Mouse (Mus musculus): ENCODE measurements around the gene Tulp1. TPM values are rescaled to one million over a fixed set of nuclear protein-coding genes. Genes with fewer than 3 reads are reported as not detected.
A peak's percentile ranks its signal among the peaks of the same experiment; 100 is the strongest.

Tulp1 gene
- total and polyA plus RNA-seq, 2 experiments: not detected

DNA sequence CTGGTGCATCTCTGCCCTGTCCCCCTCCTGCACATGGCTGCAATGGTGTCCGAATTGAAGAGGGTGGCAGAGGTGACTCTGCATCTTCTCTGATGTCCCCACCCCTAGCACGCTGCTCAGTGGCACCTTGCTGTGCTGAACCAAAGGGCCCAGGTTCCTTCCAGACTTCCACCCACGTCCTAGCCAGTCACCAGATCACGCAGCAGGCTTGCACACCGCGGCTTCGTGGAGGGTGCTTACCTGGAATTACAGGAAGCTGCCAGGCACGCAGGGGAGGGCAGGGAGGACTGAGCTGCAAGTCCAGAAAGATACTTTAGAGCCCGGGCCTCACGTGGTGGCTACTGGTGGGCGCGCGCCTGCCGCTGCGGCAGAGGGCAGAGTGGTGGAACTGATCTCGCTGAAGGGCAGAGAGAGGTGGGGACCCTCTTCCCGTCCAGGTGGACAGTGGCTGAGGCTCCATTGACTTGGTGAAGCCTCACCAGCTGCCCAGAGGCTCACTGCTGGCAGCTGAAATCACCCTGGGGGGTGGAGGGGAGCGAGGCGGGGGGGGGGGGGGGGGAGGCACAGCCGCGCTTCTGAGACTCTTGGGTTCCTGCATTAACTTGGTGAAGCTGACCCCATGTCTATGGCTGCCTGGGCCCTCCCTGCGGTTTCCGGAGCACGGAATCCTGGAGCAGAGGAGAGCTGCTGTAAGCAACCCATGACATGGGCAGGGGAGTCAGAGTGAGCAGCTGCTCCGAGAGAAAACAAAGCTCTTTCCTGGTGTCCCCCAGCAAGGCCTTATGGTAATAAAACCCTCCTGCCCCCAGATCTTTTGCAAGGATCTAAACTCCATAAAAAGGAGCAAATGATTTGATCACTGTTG lies 26.8 kb upstream of the Tulp1 start:
- H3K36me3 ChIP-seq (ENCODE audit: control insufficient read depth, insufficient read depth, low read length): no peaks in the 10 kb centered on the region
- no peaks in the 10 kb centered on the region for H3K4me1 ChIP-seq (ENCODE audit: control insufficient read depth, insufficient read depth, low read length)
- no peak overlapping the region for H3K4me3 ChIP-seq (ENCODE audit: insufficient read depth, low read depth, low read length)
- no peaks in the 10 kb centered on the region for H3K79me2 ChIP-seq (ENCODE audit: control insufficient read depth, insufficient read depth, low read length)
- TF ChIP-seq CTCF (IDR thresholded peaks at IDR 0.05; ENCODE audit: low read depth, low read length) (no peak), POLR2A (IDR thresholded peaks at IDR 0.05; ENCODE audit: extremely low read depth, insufficient read depth, low read length) (no peak)
- H3K27ac ChIP-seq (replicated peaks; ENCODE audit: insufficient read depth, low read depth, low read length): no peak overlapping the region
- WGBS: 23% methylated on average over 25 of the region's 25 CpGs
- no peak overlapping the region for H3K9ac ChIP-seq (ENCODE audit: low read depth, low read length)
- no peaks in the 10 kb centered on the region for H3K27me3 ChIP-seq (ENCODE audit: control insufficient read depth, insufficient read depth, low read length)
- no peak for DNase-seq (ENCODE audit: extremely low read depth, low read depth, low spot score)

DNA sequence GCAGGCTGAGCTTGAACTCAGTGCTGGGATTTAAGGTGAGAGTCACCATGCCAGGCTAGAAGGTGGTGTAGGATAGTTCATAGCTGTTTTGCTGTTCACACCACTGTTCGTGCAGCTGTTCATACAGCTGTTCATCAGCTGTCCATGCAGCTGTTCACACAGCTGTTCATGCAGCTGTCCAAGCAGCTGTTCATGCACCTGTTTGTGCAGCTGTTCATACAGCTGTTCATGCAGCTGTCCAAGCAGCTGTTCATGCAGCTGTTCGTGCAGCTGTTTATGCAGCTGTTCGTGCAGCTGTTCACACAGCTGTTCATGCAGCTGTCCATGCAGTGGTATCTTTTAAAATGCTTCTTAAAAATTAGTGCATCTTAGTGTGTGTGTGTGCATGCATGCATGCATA lies 23.5 kb upstream of the Tulp1 start:
- Histone ChIP-seq H3K9ac (ENCODE audit: low read depth, low read length) (no peak overlapping the region), H3K27ac (replicated peaks; ENCODE audit: insufficient read depth, low read depth, low read length) (no peak overlapping the region), H3K4me1 (ENCODE audit: control insufficient read depth, insufficient read depth, low read length) (no peaks in the 10 kb centered on the region), H3K36me3 (ENCODE audit: control insufficient read depth, insufficient read depth, low read length) (no peaks in the 10 kb centered on the region), H3K79me2 (ENCODE audit: control insufficient read depth, insufficient read depth, low read length) (no peaks in the 10 kb centered on the region), H3K27me3 (ENCODE audit: control insufficient read depth, insufficient read depth, low read length) (no peaks in the 10 kb centered on the region), H3K4me3 (ENCODE audit: insufficient read depth, low read depth, low read length) (no peak overlapping the region)
- WGBS: 84% methylated on average over 3 of the region's 3 CpGs
- no peak for DNase-seq (ENCODE audit: extremely low read depth, low read depth, low spot score)
- TF ChIP-seq CTCF (IDR thresholded peaks at IDR 0.05; ENCODE audit: low read depth, low read length) (no peak), POLR2A (IDR thresholded peaks at IDR 0.05; ENCODE audit: extremely low read depth, insufficient read depth, low read length) (no peak)

DNA sequence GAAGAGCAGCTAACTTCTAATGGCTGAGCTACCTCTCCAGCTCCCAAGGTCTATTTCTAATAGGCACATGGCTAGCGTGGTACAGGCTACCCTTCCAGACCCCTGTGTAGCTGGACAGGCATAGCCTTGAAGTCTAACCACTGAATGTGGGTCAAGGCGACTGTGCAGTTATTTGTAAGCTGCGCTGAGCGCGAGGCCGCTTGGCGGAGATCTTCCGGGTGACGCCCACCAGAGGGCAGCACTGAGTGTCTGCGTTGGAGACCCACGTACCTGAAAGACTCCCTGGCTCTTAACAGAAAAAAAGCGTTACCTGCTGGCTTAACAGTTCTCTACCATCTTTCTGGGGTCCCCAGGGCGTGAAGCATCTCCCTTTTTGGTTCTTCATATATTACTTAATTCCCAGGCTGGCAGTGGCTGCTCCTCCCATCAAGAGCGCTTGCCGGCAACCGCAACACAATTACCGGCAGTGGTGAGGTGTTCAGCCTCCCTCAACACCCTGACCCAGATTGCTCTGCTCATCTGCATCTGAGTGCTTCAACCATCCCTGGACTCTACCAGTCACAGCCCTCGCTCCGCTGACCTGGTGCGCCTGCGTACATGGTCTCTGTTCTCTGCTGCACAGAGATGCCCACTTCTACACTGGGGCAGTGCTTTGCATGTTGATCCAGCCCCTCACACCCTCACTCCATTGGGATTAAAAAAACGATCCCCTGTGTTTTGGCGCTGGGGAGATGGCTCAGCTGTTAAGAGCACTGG lies 21.3 kb upstream of the Tulp1 start:
- no peaks in the 10 kb centered on the region for H3K79me2 ChIP-seq (ENCODE audit: control insufficient read depth, insufficient read depth, low read length)
- no peaks in the 10 kb centered on the region for H3K27me3 ChIP-seq (ENCODE audit: control insufficient read depth, insufficient read depth, low read length)
- no peaks in the 10 kb centered on the region for H3K4me1 ChIP-seq (ENCODE audit: control insufficient read depth, insufficient read depth, low read length)
- TF ChIP-seq POLR2A (IDR thresholded peaks at IDR 0.05; ENCODE audit: extremely low read depth, insufficient read depth, low read length) (no peak), CTCF (IDR thresholded peaks at IDR 0.05; ENCODE audit: low read depth, low read length) (peak; percentile 95)
- H3K4me3 ChIP-seq (ENCODE audit: insufficient read depth, low read depth, low read length): no peak overlapping the region
- no peak overlapping the region for H3K9ac ChIP-seq (ENCODE audit: low read depth, low read length)
- H3K27ac ChIP-seq (replicated peaks; ENCODE audit: insufficient read depth, low read depth, low read length): no peak overlapping the region
- peak; percentile 39 for DNase-seq (ENCODE audit: extremely low read depth, low read depth, low spot score)
- 16% methylated on average over 23 of the region's 23 CpGs for WGBS
- H3K36me3 ChIP-seq (ENCODE audit: control insufficient read depth, insufficient read depth, low read length): no peaks in the 10 kb centered on the region

DNA sequence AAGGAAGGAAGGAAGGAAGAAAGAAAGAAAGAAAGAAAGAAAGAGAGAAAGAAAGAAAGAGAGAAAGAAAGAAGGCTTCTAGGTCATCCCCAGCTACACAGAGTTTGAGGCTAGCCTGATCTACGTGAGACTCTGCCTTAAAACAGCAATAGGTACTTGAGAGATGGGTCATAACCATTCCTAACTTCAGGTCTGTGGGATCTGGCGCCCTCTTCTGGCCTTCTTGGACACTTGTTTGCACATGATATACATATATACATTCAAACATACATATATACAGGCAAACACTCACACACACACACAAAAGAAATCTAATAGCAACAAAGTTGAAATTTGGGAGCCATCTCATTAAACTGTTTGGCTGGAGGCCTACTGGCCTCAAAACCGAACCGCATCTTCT lies 19.3 kb upstream of the Tulp1 start:
- H3K79me2 ChIP-seq (ENCODE audit: control insufficient read depth, insufficient read depth, low read length): no peaks in the 10 kb centered on the region
- DNase-seq (ENCODE audit: extremely low read depth, low read depth, low spot score): peak; percentile 24
- H3K4me1 ChIP-seq (ENCODE audit: control insufficient read depth, insufficient read depth, low read length): no peaks in the 10 kb centered on the region
- H3K36me3 ChIP-seq (ENCODE audit: control insufficient read depth, insufficient read depth, low read length): no peaks in the 10 kb centered on the region
- H3K4me3 ChIP-seq (ENCODE audit: insufficient read depth, low read depth, low read length): no peak overlapping the region
- no peak overlapping the region for H3K9ac ChIP-seq (ENCODE audit: low read depth, low read length)
- H3K27ac ChIP-seq (replicated peaks; ENCODE audit: insufficient read depth, low read depth, low read length): no peak overlapping the region
- TF ChIP-seq POLR2A (IDR thresholded peaks at IDR 0.05; ENCODE audit: extremely low read depth, insufficient read depth, low read length) (no peak), CTCF (IDR thresholded peaks at IDR 0.05; ENCODE audit: low read depth, low read length) (0 out of 2 replicates have a peak, but pooled peaks have one; percentile 12)
- 85% methylated on average over 4 of the region's 4 CpGs for WGBS
- no peaks in the 10 kb centered on the region for H3K27me3 ChIP-seq (ENCODE audit: control insufficient read depth, insufficient read depth, low read length)

DNA sequence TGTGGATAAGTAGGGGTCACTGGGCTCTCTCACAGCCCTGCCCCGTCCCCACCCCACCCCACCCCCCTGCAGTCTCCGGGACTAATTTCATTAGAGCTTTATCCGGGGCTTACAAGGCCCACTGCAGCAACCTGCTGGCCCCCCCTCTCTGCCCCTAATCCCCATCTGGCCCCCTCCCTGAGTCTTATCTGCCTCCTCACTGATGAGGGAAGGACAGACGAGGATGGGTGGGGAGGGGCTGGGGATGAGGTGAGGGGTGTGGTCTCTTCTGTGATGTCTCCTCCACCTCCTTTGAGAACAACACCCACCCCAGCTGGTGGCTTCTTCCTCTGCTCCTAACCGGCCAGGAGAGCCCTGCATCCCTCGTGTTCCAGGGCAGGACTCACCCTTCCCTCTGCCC lies 15.2 kb upstream of the Tulp1 start:
- no peak for DNase-seq (ENCODE audit: extremely low read depth, low read depth, low spot score)
- no peaks in the 10 kb centered on the region for H3K36me3 ChIP-seq (ENCODE audit: control insufficient read depth, insufficient read depth, low read length)
- no peak overlapping the region for H3K4me3 ChIP-seq (ENCODE audit: insufficient read depth, low read depth, low read length)
- no peak for TF ChIP-seq CTCF (IDR thresholded peaks at IDR 0.05; ENCODE audit: low read depth, low read length)
- no peak for TF ChIP-seq POLR2A (IDR thresholded peaks at IDR 0.05; ENCODE audit: extremely low read depth, insufficient read depth, low read length)
- H3K27ac ChIP-seq (replicated peaks; ENCODE audit: insufficient read depth, low read depth, low read length): no peak overlapping the region
- no peaks in the 10 kb centered on the region for H3K4me1 ChIP-seq (ENCODE audit: control insufficient read depth, insufficient read depth, low read length)
- WGBS: 30% methylated on average over 6 of the region's 6 CpGs
- H3K9ac ChIP-seq (ENCODE audit: low read depth, low read length): no peak overlapping the region
- H3K27me3 ChIP-seq (ENCODE audit: control insufficient read depth, insufficient read depth, low read length): 0 out of 2 replicates have a peak, but pooled peaks cover 4% of the 10 kb centered on the region
- no peaks in the 10 kb centered on the region for H3K79me2 ChIP-seq (ENCODE audit: control insufficient read depth, insufficient read depth, low read length)

Measured in liver, adult 2 months (tissue).